Mouse (Mus musculus) midbrain, embryonic 14.5 days (tissue): ENCODE data around the gene Gm45785. TPM values are rescaled to one million over a fixed set of nuclear protein-coding genes. Genes with fewer than 3 reads are reported as not detected.

ENCODE experiments used
- ATAC-seq: fragments of 200-750 bp; cut with Nextera tagmentation; 2 replicates; pipeline ENCODE4 v1.8.0; 2017; ENCODE audit warnings: moderate number of reproducible peaks, moderate library complexity; ENCODE audit not compliant: low FRiP score, low TSS enrichment
- DNase-seq: peaks from one replicate; pipeline ENCODE4 v3.0.0-alpha.2; 2015
- H3K27ac ChIP-seq: fragments of 300-500 bp; sonication (generic); replicated peaks from 2 replicates; pipeline ENCODE4 v1.5.1; 2014; ENCODE audit warnings: mild to moderate bottlenecking, low read depth, low read length, moderate library complexity
- H3K27me3 ChIP-seq: fragments of 300-500 bp; sonication (generic); 2 replicates; pipeline ENCODE4 v1.6.1; 2014; ENCODE audit warnings: low read length, control low read depth, mixed read lengths; ENCODE audit not compliant: control insufficient read depth, insufficient read depth
- H3K36me3 ChIP-seq: fragments of 300-500 bp; sonication (generic); 2 replicates; pipeline ENCODE4 v1.6.1; 2014; ENCODE audit warnings: low read length, control low read depth; ENCODE audit not compliant: control insufficient read depth, insufficient read depth
- H3K4me1 ChIP-seq: fragments of 300-500 bp; sonication (generic); 2 replicates; pipeline ENCODE4 v1.6.1; 2014; ENCODE audit warnings: mild to moderate bottlenecking, antibody characterized with exemption, low read length, control low read depth; ENCODE audit not compliant: control insufficient read depth, insufficient read depth
- H3K4me2 ChIP-seq: fragments of 300-500 bp; sonication (generic); 2 replicates; pipeline ENCODE4 v1.6.1; 2014; ENCODE audit warnings: mild to moderate bottlenecking, low read length, moderate library complexity
- H3K4me3 ChIP-seq: fragments of 300-500 bp; sonication (generic); replicated peaks from 2 replicates; pipeline ENCODE4 v1.5.1; 2014; ENCODE audit warnings: low read depth, low read length
- H3K9ac ChIP-seq: fragments of 300-500 bp; sonication (generic); replicated peaks from 2 replicates; pipeline ENCODE4 v1.6.1; 2014; ENCODE audit warnings: mild to moderate bottlenecking, low read length, moderate library complexity
- H3K9me3 ChIP-seq: fragments of 300-500 bp; sonication (generic); 2 replicates; pipeline ENCODE4 v1.6.1; 2016; ENCODE audit warnings: low read length, control low read depth, mixed read lengths; ENCODE audit not compliant: control insufficient read depth
- WGBS: fragments of 180-500 bp; shearing (Covaris S2); extraction: QIAGEN DNeasy Blood & Tissue Kit; methylation state at CpG from one replicate; pipeline ENCODE4 v1.1.7; 2014; 5-methylcytosine and 5-hydroxymethylcytosine counted together
- polyA plus RNA-seq: library from polyadenylated mRNA; unstranded; fragments of >200 nt; fragmentation: Nextera tagmentation; extraction: Ambion mirVana; gene quantifications from 2 replicates; pipeline ENCODE4 v1.2.1, GENCODE M21; 2014

The Gm45785 gene
- polyA plus RNA-seq, 1 experiment from 2014 or later = not detected

GRCm38 (mm10) chr7:140805704-140806103 lies 50.4 kb downstream of the Gm45785 start:
- Histone ChIP-seq H3K9me3 (no peaks in the 10 kb centered on the region), H3K4me2 (no peak overlapping the region), H3K36me3 (peaks cover 17% of the 10 kb centered on the region), H3K27ac (no peak overlapping the region), H3K4me3 (no peak overlapping the region), H3K4me1 (no peaks in the 10 kb centered on the region), H3K9ac (no peak overlapping the region), H3K27me3 (no peaks in the 10 kb centered on the region)
- DNase-seq (peak; percentile 36), ATAC-seq (no peak)
- WGBS = 21% methylated on average over 1 of the region's 1 CpGs

DNA sequence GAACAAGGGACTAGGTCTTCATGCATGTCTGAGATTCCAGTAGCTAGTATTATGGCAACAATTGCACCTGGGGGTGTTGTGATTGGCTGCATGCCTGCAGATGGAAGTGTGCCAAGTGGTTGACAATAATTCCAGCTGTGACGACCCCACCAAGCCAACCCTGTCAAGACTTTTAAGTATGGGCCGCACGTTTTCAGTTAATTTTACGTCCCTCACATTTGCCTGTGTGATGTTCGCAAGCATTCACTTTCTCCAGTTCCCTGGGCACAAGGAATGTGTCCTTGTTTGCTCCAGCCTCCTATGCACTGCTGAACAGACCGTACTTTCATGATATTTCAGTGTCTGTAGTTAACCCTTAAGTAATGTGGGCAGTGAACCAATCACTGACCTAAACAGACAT lies 53.5 kb downstream of the Gm45785 start:
- H3K4me2 ChIP-seq = no peak overlapping the region
- H3K9ac ChIP-seq = no peak overlapping the region
- H3K27ac ChIP-seq = no peak overlapping the region
- 80% methylated on average over 6 of the region's 6 CpGs for WGBS
- 0 out of 2 replicates have a peak, but pooled peaks cover 5% of the 10 kb centered on the region for H3K36me3 ChIP-seq
- no peaks in the 10 kb centered on the region for H3K4me1 ChIP-seq
- H3K9me3 ChIP-seq = no peaks in the 10 kb centered on the region
- no peak overlapping the region for H3K4me3 ChIP-seq
- no peaks in the 10 kb centered on the region for H3K27me3 ChIP-seq
- DNase-seq (no peak), ATAC-seq (no peak)

- DNase-seq = no peak
- no peaks in the 10 kb centered on the region for H3K36me3 ChIP-seq
- no peak overlapping the region for H3K9ac ChIP-seq
- H3K4me3 ChIP-seq = no peak overlapping the region
- no peak overlapping the region for H3K4me2 ChIP-seq
- WGBS = 63% methylated on average over 2 of the region's 2 CpGs
- no peak for ATAC-seq
- H3K27ac ChIP-seq = no peak overlapping the region
- no peaks in the 10 kb centered on the region for H3K9me3 ChIP-seq
- no peaks in the 10 kb centered on the region for H3K27me3 ChIP-seq
- H3K4me1 ChIP-seq = no peaks in the 10 kb centered on the region
These were observed 57.9 kb downstream of the Gm45785 start for GRCm38 (mm10) chr7:140798212-140798611.

- H3K4me2 ChIP-seq = no peak overlapping the region
- H3K9me3 ChIP-seq = no peaks in the 10 kb centered on the region
- ATAC-seq (no peak), DNase-seq (no peak)
- no peak overlapping the region for H3K9ac ChIP-seq
- no peaks in the 10 kb centered on the region for H3K36me3 ChIP-seq
- no peaks in the 10 kb centered on the region for H3K4me1 ChIP-seq
- no peak overlapping the region for H3K4me3 ChIP-seq
- WGBS = 86% methylated on average over 3 of the region's 3 CpGs
- H3K27ac ChIP-seq = no peak overlapping the region
- H3K27me3 ChIP-seq = no peaks in the 10 kb centered on the region
These were observed 58.5 kb downstream of the Gm45785 start for GRCm38 (mm10) chr7:140797619-140798018.

DNA sequence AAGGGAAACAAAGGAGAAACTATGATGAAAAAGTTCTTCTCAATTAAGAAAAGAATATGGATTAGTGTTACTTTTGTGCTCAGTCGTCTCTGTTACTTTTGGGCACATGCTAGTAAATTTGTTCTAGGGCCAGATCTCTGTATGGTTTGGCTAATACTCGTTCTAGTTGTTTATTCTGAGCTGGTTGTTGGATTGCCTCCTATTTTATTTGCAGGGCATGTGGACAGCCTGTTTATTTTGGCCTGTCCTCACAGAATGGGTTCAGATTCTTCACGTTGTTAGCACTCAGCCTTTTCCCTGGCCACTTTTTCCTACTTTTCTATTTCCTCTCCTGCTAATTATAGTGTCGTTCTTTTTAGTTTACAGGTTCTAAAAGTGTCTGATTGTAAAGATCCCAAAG lies 62.6 kb downstream of the Gm45785 start:
- no peak overlapping the region for H3K4me3 ChIP-seq
- WGBS = 81% methylated on average over 4 of the region's 4 CpGs
- H3K36me3 ChIP-seq = no peaks in the 10 kb centered on the region
- no peaks in the 10 kb centered on the region for H3K9me3 ChIP-seq
- no peak overlapping the region for H3K9ac ChIP-seq
- no peak overlapping the region for H3K4me2 ChIP-seq
- no peaks in the 10 kb centered on the region for H3K4me1 ChIP-seq
- no peaks in the 10 kb centered on the region for H3K27me3 ChIP-seq
- ATAC-seq (no peak), DNase-seq (no peak)
- no peak overlapping the region for H3K27ac ChIP-seq

GRCm38 (mm10) chr7:140788053-140788435 lies 68.1 kb downstream of the Gm45785 start:
- Histone ChIP-seq H3K4me3 (no peak overlapping the region), H3K36me3 (no peaks in the 10 kb centered on the region), H3K9ac (no peak overlapping the region), H3K27ac (no peak overlapping the region), H3K9me3 (no peaks in the 10 kb centered on the region), H3K4me2 (no peak overlapping the region), H3K4me1 (no peaks in the 10 kb centered on the region), H3K27me3 (no peaks in the 10 kb centered on the region)
- ATAC-seq = no peak
- 90% methylated on average over 7 of the region's 7 CpGs for WGBS
- no peak for DNase-seq

- no peaks in the 10 kb centered on the region for H3K9me3 ChIP-seq
- ATAC-seq (no peak), DNase-seq (no peak)
- no peak within 1 kb of the TSS for H3K9ac ChIP-seq
- H3K27me3 ChIP-seq = no peaks in the 10 kb centered on the region
- no peaks in the 10 kb centered on the region for H3K36me3 ChIP-seq
- H3K4me3 ChIP-seq = no peak within 1 kb of the TSS
- no peak within 1 kb of the TSS for H3K27ac ChIP-seq
- 87% methylated on average over 33 of the region's 33 CpGs for WGBS
- H3K4me1 ChIP-seq = no peaks in the 10 kb centered on the region
- H3K4me2 ChIP-seq = no peak within 1 kb of the TSS
These were observed 68.6 kb downstream of the Gm45785 start, which contains the start of gene Syce1 for GRCm38 (mm10) chr7:140787406-140788052. Gene Syce1, minus strand, starts transcription at chr7:140787852.

DNA sequence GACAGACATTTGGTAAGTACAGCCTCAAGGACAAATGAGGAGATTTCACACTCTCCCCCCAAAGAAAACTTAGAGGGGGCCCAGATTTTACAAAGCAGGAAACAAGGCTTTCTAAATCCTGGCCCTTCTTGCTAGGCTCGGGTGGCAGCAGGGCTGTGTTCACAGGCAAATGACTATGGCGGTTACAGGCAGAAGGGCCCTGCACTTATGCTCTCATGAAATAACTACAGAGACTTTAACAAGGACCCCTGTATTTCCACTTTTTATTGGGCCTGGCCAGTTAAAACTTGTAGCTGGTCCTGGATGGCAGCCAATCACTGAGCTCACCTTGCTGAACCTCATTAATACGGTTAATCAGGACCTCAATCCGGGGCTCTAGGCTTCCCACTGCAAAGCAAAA lies 75.6 kb downstream of the Gm45785 start:
- no peaks in the 10 kb centered on the region for H3K27me3 ChIP-seq
- no peak overlapping the region for H3K27ac ChIP-seq
- H3K4me2 ChIP-seq = no peak overlapping the region
- WGBS = 83% methylated on average over 4 of the region's 4 CpGs
- ATAC-seq (no peak), DNase-seq (no peak)
- H3K9ac ChIP-seq = no peak overlapping the region
- H3K9me3 ChIP-seq = no peaks in the 10 kb centered on the region
- no peaks in the 10 kb centered on the region for H3K4me1 ChIP-seq
- H3K4me3 ChIP-seq = no peak overlapping the region
- H3K36me3 ChIP-seq = no peaks in the 10 kb centered on the region
